Mouse (Mus musculus) CH12F3 (cell line): Measurements from ENCODE around the gene Mllt1.
"Not testable (repeated sequence)": the region's sequence is repeated elsewhere in the genome, so short reads cannot be mapped to it uniquely, and the experiment has no call there.

Source experiments
- in situ Hi-C: fragments of 300-500 bp; cut with MboI; formaldehyde crosslinking; loops from 2 replicates; pipeline ENCODE4 v1.14.3; 2020; ENCODE audit warnings: low sequenced_read_pairs

The Mllt1 gene

DNA sequence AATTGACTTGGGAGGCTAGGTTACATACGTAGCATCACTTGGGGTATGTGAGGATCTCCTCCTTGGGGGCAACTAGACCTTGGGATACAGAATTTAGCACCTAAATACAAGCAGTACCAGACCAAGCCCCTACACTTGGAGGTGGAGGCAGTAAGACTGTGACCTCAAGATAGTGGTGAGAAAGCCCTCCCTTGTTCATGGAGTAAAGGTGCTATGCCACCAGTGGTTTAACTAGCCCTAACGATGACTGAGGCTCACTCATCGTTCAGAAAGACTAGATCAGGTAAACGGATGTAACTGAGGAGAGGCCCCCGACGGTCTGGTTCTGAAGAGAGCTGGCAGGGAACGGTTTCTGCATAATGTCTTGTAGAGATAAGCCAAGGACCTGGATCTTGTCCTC, 1.5 kb upstream of the Mllt1 start:
- in situ Hi-C loops = no loop called here

DNA sequence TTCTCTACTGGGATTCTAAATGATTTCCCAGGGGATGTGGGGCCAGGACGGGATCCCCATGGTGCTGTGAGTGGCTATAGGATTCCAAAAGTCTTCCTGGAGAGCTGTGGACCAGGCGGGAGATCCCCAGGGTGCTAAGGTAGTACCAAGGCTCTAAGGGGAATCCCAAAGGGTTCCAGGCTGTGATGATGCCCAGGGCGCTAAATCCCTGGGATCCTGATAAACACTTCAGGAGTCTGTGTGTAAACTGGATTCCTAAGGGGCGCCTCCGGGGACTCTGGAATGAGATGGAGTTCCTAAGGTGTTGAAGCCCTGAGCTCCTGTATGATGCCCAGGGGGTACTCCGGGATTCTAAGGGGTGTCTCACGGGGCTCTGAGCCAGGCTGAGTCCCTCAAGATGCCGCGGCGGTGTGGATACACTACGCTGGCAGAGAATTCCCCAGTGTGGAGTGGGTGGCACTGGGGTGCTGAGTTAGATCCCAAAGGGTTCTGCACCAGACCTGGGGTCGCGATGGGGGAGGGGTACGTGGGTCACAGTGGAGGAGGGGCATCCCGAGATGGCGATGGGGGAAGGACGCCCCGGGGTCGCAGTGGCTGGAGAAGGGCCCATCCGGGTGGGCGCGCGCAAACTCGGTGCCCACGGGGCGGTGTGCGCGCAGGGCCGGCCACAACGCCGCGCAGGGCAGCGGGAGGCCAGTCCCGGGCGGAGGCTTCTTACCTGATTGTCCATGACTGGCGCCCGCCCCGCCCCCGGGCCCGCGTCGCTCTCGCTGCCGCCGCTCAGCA, 477 bp downstream of the Mllt1 start:
- in situ Hi-C loops = no loop called here

DNA sequence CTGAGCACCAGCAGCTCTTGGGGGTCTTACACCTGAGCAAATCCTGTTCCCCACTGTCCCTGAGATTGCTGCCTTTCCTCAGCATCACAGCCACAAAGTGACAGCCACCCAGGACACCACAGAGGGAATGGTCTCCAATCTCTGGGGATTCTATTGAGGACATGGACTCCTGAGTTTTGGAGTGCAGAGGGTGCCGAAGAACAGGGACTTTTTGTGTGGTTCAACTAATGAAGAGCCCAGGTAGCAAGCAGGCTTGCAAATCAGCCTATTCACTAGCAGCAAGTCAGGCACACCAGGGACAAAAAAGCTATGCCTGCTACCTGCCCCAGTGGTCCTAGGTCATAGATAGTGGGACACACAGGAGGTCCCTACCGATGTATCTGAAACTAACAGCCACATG, 1.8 kb downstream of the Mllt1 start:
- in situ Hi-C loops = no loop called here

DNA sequence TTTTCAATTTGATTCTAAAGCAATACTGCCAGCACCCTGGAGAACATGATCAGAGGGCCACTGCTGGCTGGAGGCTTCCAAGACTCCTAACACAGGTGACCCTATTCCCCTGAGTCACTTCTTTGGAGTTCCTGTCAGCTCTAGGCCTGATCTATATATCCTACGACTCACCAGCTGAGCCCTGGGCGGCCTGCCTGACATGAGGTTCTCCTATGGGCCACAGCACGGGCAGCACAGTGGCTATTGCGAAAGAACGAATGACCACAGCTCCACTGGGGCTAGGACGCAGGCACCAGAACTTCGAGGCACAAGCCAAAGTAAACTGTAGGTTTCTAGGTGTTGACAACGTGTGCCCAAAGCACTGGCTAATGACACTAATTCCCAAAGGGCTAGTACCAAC, 5.2 kb downstream of the Mllt1 start:
- in situ Hi-C loops = no loop called here

DNA sequence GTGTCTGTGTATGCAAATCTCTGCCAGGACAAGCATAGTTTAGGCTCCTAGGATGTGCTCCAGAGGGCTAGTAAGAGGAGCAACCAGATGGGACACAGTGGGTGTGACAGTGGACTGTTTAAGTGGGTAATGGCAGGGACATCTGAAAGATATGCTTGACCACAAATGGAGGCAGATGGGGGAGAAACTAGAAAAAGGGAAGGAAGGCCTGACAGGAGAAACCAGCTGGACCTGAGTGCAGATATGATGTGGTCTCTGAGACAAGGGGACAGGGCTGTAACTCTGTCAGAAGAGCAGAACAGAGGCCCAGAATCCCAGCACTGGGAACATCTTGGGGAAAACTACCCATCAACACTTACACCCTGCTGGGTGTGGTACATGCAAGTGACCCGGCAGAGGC, 5.7 kb downstream of the Mllt1 start:
- in situ Hi-C loops = no loop called here

DNA sequence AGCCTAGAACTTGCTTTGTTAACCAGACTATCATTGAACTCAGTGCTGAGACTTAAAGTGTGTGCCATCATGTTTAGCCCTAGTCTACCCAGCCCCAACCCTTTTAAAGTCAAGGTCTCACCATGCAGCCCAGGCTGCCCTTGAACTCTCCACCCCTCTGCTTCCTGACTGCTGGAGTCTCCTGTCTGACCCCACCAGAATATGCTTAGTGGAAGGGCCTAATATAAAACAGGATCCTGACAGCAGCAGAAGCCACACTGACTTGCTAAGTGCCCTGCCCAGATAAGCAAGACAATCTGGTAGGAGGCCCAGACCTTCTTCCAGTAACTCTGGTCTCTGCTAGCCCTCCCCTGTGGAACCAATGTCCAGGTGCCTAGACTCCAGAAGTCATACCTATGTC, 6.1 kb downstream of the Mllt1 start:
- in situ Hi-C loops = no loop called here

DNA sequence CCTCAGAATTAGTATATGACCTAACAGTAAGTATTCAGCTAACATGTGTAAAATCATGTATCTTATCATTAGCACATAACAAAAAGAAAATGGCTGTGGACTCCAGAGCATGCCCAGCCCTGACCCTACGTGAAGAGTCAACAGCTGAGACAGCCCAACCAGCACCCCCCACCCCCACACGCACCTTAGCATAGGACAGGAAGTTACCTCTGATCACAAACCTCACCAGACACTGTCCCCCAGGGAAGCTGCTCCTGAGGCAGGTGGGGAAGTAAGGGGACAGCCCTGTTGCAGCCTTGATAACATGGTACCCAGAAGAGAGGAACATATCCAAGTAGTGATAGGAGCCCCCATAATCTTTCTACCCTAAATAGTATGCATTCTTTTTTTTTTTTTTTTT, 9.2 kb downstream of the Mllt1 start:
- in situ Hi-C loops = no loop called here

DNA sequence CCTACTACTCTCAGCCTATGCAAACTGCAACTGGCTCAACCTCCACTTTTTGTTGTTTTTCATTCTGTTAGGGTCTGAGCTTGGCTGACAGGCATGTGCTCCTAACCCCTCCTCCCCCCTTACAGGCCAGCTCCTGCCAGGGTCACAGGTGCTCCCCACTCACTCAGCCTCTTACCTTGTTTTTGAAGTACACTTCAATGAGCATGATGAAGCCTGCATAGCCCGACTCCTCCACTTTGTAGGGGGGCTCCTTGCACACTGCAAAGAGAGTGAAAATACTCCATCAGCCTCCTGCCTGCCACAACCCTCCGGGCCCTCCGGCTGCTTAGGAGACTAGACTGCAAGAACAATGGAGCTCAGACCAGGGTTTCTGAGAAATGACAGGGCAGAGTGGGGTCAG, 15.5 kb downstream of the Mllt1 start:
- in situ Hi-C loops = no loop called here

DNA sequence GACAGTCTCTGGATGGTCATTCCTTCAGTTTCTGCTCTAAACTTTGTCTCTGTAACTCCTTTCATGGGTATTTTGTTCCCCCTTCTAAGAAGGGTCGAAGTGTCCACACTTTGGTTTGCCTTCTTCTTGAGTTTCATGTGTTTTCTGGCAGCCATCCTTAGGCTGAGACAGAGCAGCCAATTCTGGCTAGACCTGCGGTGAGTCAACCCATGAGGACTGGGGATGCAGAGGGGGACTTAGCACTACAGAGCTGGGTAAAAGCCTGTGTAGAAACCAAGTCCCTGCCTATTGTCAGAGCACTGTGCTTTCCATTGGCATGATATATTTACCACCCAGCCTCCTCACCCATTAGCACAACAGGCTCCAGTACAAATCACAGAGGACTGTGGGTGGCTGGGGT, 18.0 kb downstream of the Mllt1 start:
- in situ Hi-C loops = no loop called here

DNA sequence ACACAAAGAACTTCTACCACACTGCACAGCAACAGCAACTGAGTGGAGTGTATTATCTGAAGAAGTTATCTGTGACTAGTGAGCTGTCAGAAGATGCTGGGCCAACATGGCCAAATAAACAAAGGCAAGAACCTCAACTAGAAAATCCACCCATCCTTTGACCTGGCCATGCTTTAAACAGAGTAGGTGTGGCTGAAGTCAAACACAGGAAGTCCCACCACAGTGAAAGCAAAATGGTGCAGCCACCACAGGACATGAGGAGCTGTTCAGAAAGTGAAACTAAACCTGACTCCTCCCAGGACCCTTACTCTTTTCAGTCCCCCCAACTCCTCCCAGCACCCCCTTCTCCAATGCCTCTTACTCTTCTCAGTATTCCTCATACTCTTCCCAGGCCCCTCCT, 21.8 kb downstream of the Mllt1 start:
- in situ Hi-C loops = no loop called here

DNA sequence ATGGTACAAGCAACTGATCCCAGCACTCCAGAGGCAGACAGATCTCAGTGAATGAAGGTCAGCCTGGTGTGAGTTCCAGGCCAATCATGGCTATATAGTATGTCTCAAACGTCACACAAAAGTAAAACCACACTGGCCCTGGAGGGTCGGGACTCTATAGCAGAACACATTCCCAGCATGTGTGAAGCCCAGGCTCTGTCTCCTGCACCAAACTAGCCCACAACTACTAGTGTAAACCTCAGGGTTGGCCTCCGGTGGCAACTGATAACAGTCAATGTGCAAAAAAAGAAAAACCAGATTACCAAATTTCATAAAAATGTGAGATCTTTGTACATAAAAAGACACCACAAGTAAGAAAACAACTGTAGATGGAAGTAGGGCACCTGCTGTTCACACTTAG, 22.2 kb downstream of the Mllt1 start:
- in situ Hi-C loops = no loop called here

DNA sequence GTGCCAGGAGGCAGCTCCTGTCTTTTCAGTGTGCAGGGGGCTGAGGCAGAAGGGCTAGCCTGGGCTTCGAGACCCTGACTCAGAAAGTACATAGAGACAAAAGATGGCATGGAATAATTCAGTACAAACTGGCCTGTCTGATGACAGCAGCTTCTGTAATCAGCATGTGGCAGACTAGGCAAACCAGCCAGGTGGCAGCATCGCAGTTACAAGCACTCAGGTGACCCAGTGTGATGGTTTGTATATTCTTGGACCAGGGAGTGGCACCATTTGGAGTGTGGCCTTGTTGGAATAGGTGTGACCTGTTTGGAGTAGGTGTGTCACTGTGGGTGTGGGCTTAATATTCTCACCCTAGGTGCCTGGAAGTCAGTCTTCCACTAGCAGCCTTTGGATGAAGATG, 25.5 kb downstream of the Mllt1 start:
- in situ Hi-C loops = not testable (repeated sequence)

DNA sequence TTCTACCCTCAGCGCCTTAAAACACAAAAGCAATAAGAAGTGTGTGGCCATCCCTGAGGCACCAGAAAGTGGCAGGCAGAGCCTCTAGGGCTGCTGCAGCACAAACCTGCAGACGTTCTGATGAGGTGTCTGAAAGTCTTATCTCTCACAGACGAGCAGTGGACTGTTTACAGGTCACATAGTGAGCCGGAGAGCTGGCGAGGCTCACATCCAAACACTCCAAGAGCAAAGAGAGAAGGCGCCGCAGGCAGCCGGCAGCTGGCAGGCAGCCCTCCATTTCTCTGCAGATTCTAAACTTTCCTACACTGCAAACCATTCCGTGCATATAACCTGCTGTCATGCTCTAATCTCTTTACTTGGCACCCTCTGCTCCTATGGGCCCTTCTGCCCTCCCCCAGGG, 27.3 kb downstream of the Mllt1 start:
- in situ Hi-C loops = no loop called here

DNA sequence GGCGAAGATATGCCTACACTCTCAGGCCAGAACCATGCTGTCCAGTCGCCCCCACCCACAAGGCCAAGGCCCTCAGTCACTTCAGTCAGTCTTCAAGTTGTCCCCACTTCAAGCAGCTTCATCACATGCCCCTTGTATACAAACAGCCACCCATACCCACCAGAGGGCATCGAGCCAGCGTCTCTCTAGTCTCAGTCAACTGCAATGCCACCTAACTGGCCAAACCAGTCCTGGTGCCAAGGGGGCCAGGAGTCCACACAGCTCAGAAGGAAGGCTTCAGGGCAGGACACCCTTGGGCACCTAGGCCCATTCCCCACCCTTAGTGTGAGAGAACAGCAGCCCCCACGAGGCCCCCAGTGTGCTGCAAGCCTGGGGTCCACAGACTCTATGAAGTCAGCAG, 28.1 kb downstream of the Mllt1 start:
- in situ Hi-C loops = no loop called here

DNA sequence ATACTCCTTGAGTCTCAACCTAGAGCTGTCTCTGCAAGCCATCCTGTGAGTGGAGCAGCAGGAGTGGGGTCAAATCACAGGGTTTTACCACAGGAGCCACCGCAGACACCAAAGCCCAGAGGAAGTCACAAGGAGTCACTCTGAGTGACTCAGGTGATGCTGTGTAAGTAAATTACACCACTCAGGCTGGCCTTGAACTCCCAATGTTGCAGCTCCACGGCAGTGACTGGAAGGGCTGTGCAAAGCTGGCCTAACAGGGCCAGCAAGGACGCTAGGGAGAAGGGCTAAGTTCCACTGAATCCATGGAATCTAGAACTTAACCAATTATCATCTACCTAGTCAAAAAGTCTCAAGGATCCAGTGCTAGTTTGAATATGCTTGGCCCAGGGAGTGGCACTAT, 29.0 kb downstream of the Mllt1 start:
- in situ Hi-C loops = no loop called here

DNA sequence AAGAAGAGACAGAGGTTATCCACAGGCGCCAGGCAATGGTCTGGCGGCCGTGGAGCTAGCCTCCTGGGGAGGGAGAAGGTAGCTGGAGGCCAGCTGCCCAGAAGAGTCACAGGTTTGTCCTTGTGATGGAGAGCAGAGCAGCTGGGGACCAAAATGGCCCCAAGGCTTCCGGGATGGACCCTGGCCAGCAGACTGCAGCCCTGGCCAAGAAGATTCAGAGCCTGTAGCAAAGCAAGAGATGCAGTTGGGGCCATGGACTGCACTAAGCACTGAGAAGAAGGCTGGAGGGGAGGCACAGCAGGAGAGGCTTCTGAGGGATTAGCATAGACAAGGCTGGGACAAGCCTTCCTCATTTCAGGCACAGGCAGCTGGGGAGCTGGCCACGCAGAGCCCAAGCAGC, 32.5 kb downstream of the Mllt1 start:
- in situ Hi-C loops = no loop called here

DNA sequence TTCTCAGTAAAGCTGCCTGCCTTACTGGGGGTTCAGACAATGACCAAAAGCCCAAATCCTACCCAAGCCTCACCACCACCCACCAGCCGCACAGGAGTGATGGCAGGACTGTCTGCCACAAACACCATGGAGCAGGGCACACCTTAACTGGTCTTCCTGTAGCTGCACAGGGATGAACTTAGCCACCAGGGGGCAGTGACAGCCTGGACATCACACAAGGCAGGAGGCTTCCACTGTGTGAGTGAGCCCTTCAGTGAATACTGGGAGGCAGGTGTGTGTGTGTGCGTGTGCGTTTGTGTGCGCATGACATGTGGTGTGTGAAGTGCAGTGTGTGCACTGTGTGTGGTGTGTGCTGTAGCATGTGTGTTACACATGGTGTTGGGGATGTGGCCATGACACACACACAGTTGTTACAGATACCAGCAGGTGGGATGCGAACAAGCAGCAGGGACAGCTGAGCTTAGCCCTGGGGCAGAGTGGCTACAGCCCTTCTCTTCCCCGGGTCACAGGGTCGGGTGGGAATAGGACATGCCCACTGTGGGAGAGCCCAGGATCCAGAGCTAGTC, 37.5 kb downstream of the Mllt1 start:
- in situ Hi-C loops = no loop called here

DNA sequence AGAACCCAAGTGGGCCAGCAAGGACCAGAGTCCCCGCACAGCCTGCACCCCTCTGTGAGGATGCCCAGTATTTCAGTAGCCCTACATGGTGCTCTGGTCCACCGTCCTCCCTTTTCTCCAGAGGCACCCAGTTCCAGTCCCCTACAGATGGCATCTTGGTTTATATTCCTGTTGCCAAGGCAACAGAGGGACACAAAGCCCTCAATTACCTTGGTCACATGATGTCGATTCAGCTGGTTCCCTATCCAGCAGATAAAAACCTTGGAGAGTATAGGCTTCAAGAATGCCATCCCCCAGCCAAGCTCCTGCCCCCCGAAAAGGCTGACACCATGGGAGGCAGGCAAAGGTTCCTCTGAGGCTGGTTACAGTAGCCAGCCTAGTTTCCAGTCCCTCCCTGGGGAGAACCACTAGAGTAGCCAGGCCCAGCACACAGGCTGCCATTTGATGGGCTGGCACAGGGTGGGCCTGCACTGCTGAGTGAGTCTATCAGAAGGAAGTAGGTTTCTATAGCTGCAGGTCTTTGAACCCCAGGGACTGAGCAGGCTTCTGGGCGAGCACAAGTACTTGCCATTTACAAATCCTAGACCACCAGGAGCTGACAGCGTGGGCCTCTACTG, 38.6 kb downstream of the Mllt1 start:
- in situ Hi-C loops = no loop called here

DNA sequence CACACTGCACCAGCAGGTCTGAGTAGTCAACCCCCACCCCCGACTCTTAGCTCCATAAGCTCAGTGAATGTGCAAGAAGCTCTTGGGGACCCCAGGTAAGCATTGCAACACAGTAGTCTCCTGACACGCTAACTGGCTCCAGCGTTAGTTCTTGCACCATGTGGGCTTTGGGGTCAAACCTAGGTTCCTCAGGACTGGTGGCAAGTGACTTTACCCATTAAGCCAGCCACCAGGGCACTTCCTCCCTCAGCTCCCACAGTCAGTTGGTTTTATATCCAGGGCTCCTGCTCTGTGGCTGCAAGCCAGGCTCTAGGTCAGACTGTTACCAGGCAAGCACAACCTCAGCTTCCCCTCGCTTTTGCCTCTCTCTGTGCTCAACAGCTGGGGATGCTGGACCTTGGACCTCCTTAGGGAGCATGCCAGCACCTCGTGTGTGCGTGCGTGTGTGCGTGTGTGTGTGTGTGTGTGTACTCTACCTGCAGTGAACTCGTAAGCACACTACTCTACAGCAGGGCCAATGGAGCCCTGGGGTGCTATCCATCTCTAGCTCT, 39.8 kb downstream of the Mllt1 start:
- in situ Hi-C loops = no loop called here

DNA sequence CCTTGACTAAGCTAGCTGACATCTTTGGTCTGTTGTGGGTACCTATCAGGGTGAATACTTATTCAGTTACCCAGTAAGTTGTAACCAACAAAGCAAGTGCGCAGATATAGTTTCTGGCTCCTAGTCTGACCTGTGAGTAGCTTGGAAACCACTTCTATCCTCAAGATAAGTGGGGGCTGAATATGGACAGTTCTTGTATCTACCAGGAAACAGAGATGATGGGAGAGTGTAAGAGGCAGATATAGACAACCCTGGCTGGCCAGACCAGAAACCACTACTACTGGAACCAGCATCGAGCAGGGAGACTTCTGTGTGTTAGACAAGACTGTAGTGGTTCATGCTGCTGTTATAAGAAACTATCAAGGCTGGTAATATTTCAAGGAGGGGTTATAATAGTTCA, 45.2 kb downstream of the Mllt1 start:
- in situ Hi-C loops = no loop called here

DNA sequence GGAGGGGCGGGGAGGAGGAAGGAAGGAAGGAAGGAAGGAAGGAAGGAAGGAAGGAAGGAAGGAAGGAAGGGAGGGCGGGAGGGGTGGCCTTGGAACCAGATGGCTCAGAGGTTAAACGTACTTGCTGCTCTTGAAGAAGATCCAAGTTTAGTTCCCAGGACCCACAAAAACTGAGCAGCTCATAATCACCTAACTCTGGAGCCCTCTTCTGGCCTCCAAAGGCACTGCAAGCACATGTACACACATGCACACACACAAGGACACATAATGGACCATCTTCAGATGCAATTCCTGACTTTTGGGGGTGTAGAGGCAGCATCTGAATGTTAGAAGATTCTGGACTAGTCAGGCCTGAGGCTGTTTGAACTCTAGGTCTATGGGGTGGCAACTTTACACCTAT, 47.2 kb downstream of the Mllt1 start:
- in situ Hi-C loops = no loop called here

DNA sequence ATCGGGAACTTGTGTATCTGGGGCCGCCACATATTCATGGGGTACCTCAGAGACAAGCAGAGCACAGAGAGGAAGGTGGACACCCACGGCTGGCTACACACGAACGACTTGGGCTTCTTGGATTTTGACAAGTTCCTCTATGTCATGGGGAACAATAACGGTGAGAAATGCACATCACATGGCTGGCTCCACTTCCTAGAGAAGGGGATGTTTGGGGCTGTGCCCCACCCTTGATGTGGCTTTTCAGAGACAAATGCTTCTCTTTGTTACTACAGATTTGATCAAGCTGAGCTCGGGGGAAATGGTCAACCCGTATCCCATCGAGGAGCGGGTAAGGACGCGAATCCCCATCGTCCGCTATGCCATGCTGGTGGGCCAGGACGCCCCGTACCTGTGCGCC, 50.4 kb downstream of the Mllt1 start:
- in situ Hi-C loops = loop anchor here (5.0 kb wide), 1 partner anchor 58 kb away; no protein-coding TSS in a partner anchor
